Mouse (Mus musculus): ENCODE measurements around the gene Add1.
"Not testable (repeated sequence)": the region's sequence is repeated elsewhere in the genome, so short reads cannot be mapped to it uniquely, and the experiment has no call there.

Gene Add1

DNA sequence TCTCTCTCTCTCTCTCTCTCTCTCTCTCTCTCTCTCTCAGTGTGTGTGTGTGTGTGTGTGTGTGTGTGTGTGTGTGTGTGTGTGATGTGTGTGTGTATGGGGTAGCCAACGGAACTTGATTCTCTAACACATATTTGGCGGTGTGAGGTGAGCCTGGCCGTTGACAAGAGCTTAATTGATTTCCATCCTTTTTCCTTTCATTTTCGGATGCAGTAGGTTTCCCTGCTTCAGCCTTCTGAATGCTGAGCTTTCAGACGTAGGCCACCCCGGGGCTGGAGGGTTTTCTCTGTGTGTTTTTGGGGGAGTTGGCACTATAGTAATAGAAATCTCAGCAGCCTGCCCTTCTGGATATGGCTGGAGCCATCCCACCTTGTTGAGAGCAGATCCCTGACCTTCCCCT, 23.2 kb upstream of the Add1 start:
- DNase-seq (ENCODE audit: low read depth, low spot score) = no peak

GRCm38 (mm10) chr5:34551821-34552220, 21.6 kb upstream of the Add1 start:
- no peak for DNase-seq (ENCODE audit: low read depth, low spot score)

DNA sequence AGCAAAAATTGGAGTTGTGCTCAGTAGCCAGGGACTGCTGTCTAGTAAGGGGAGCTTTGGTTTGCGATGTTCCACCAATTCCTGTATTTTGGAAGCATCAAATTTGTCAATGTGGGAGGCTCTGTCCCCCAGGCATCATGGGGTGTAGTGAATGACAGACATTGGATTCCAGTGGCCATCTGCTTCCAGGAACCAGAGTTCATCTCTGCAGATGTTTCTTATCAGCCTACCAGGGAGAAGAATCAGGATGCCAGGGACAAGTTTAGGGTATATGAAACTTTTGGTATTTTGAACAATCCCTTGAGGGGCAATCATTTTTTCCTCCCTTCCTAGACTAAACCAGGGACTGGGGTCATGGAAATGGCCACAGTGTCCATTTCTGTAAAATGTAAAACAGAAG, 9.6 kb upstream of the Add1 start:
- DNase-seq (ENCODE audit: low read depth, low spot score) = no peak

DNA sequence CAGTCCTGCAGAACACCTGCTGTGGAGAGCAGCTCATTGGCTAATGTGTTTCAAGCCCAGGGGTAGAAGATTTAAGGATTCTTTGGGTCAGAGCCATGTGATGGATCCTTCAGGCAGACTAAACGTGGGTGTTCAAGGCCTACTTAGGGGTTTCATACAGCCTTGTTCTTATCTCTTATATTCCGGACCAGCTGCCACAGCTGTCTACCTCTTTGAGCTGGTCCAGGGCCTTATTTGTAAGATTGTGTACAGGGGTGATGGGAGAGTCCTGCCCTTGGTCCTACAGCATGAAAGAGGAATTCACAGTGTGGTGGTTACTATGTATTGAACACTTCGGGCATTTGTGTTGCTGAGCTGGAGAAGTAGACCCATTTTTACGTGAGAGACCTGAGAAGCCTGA, 9.2 kb upstream of the Add1 start:
- DNase-seq (ENCODE audit: low read depth, low spot score) = no peak

- DNase-seq (ENCODE audit: low read depth, low spot score) = no peak
Measured at GRCm38 (mm10) chr5:34565545-34566283, 7.8 kb upstream of the Add1 start.

DNA sequence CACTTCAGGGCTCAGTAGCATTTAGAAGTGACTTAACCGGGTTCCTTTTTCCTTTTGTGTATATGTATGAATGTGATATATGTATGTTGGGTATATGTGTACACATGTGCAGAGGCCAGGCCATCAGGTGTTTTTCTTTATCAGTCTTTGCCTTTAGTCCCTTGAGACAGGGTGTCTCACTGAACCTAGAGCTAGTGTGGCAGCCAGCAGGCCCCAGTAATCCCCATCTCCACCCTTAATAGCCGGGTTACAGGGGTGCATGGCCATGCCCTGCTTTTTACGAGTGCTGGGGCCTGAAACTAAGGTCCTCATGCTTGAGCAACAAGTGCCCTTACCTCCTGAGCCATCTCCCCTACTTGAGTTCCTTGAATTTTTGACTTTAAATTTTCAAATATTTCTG, 1.9 kb upstream of the Add1 start:
- DNase-seq (ENCODE audit: low read depth, low spot score) = no peak

DNA sequence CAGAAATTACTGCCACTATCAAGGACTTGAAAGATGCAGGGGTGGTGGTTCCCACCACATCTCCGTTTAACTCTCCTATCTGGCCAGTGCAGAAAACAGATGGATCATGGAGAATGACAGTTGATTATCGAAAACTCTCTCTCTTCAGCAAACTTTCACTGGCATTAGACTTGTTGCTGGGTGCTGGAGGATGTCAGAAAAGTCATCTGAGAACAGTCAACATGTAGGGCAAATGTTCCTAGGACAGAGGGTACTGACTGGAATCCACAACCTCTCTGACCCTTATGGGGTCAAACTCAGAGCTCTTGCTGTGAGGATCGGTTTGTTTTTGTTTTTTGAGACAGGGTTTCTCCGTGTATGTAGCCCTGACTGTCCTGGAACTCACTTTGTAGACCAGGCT, 896 bp upstream of the Add1 start:
- not testable (repeated sequence) for DNase-seq (ENCODE audit: low read depth, low spot score)

GRCm38 (mm10) chr5:34574721-34575120, 1.3 kb downstream of the Add1 start:
- DNase-seq (ENCODE audit: low read depth, low spot score) = no peak

GRCm38 (mm10) chr5:34576286-34576685, 2.8 kb downstream of the Add1 start:
- no peak for DNase-seq (ENCODE audit: low read depth, low spot score)

- DNase-seq (ENCODE audit: low read depth, low spot score) = no peak
Measured at GRCm38 (mm10) chr5:34578038-34578655, 4.7 kb downstream of the Add1 start.

DNA sequence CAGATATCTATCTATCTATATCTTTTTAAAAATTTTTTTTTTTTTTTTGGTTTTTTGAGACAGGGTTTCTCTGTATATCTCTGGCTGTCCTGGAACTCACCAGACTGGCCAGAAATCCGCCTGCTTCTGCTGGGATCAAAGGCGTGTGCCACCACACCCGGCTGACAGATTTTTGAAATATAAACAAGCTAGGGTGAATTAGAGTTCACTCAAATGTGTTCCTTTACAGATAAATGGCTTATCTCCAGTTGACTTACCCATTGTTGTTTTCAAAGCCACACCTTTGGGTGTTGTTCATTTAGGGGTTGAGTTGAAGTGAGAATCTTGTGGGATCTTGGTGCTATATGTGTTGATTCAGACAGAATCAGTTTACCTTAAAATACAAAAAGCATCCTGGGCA, 5.9 kb downstream of the Add1 start:
- DNase-seq (ENCODE audit: low read depth, low spot score) = no peak

DNA sequence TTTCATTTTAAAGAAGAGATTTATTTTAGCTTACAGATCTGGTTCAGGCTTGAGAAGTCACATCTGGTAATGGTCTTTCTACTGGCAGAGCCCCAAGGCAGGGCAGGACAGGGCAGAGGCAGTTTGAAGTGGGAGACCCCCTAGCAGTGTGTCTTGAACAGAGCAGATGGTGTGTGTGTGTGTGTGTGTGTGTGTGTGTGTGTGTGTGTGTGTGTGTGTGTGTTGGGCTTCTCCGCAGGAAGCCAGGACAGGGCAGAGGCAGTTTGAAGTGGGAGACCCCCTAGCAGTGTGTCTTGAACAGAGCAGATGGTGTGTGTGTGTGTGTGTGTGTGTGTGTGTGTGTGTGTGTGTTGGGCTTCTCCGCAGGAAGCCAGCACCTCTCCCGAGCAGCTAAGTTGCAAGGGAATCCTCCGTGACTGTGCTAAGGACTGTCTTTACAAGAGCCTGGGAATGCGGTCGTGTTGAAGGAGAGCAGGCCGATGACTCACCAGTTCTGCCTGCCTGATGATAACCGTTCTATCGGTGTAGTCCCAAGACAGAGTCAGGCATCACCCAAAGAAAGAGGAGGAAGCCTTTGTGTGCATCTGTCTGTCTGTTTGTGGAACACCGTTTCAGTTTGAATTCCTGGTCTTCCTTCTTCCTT, 8.3 kb downstream of the Add1 start:
- not testable (repeated sequence) for DNase-seq (ENCODE audit: low read depth, low spot score)

DNA sequence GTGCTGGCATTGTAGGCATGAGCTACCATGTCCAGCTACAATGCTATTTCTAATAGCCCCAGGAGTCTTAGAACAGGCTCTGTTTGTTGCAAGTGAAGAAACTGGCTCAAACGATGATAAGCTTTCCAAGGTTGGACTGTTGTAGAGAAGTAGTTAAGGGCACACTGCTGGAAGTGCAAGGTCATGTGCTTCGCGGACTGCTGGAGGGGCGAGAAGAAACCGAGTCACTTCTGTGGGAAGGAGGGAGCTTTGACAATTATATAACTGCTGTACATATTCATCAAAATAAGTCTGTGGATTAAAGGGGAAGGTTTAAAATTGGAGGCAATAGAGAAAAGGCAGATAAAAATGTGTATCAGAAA, 8.8 kb downstream of the Add1 start:
- no peak for DNase-seq (ENCODE audit: low read depth, low spot score)

DNA sequence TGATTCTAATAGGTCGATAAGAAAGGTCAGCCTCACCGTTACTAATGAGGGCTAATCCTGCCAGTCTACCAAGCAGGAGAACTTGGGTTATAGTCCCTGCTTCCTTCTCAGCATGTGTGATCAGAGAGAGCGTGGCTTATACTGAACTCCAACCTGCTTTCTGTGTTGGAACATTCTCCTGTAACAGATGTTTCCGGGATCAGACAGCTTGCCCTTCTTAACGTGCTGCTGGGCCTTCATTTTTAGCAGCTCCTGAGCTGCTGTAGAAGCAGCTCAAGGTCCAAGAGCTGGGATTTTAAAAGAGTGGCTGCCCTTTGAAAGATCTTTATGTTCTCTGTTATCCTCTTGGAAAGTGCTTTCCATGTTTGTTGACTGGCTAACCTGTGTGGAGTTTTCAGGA, 11.8 kb downstream of the Add1 start:
- DNase-seq (ENCODE audit: low read depth, low spot score) = no peak

GRCm38 (mm10) chr5:34587881-34588280, 14.4 kb downstream of the Add1 start:
- no peak for DNase-seq (ENCODE audit: low read depth, low spot score)

DNA sequence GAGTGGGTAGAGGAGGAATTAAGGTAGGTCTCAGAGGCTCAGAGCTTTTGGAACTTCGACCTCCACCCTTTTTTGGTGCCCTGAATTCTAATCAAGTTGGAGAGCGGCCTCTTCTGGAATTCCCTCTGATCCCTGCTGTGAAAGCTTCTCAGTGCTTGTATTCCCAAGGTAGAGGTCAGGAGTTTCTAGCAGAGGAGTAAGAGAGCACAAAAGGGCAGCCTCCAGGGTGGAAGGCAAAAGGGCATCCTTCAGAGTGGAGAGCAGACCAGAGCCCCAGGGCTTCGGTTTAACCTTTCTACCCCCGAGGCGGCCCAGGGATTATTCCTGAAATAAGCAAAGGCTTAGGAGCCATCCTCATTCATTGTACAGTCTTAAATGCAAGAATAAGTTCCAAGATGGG, 16.6 kb downstream of the Add1 start:
- no peak for DNase-seq (ENCODE audit: low read depth, low spot score)

DNA sequence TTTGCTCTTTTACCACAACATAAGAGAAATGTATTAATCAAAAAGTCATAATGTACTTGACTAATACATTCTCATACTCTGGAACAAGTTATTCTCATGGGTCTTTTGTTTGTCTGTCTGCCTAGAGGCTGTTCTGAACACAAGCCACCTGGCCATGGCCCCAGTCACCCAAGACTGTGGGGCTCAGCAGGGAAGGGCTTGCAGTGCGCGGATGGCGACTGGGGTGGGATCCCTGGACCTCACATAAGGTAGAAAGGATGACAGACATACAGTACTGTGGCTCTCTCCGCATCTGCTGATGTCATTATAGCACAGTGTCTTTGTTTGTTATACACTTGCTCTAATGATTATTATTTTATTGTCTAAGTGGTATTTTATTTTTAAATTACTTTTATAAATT, 17.2 kb downstream of the Add1 start:
- DNase-seq (ENCODE audit: low read depth, low spot score) = no peak

DNA sequence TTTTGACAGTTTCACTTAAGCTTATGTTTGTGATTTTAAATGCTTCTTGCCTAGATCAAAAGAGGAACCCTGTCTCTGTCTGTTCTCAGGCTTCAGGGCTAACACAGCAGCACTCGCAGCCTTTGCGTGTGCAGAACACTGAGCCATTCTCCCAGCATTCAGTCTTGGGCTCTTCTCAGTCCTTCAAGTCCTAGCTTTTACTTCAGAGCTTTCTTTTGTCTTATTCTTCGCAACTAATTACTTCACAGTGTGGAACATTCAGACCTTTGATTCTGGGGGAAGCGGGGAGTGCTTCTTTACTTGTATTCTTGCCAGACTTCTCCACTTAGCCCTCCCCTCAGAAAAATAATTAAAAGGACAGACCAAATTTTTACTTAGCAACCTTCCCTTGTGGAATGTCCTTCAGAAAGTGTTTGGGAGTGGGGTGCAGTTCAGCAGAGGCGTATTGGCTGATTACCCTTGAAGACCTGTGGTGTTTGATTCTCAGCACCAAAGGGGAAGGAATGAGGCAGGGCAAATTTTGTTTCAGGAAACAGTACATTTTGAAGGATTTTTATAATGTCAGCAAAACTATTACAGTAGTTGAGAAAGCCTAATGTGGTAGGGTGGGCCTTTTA, 18.0 kb downstream of the Add1 start:
- no peak for DNase-seq (ENCODE audit: low read depth, low spot score)

DNA sequence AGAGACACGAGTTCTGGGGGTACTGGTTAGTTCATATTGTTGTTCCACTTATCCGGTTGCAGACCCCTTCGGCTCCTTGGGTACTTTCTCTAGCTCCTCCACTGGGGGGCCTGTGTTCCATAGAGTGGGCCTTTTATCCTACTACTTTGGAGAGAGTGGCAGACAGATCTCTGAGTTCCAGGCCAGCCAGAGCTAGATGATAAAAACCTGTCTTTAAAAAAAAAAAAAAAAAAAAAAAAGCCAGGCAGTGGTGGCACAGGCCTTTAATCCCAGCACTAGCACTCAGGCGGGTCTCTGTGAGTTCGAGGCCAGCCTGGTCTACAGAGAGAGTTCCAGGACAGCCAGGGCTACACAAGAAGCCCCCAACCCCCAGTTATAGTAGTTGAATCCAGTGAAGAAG, 18.8 kb downstream of the Add1 start:
- DNase-seq (ENCODE audit: low read depth, low spot score) = not testable (repeated sequence)

DNA sequence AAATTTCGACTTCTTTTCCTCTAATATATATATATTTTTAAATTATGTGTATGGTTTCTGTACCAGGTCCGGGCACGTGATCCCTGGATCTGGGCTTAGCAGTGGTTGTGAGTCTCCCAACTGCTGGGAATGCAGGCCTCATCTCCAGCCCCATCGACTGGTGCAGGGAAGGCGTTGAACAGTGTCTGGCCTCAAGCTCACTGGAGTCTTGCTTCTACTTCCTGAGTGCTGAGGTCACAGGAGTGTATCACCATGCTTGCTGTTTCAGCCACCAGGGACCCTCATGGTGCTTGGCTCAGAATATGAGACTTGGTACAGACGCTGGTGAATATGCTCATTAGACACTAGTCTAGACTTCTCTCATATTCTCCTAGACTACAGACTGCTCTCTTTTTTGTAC, 19.2 kb downstream of the Add1 start:
- DNase-seq (ENCODE audit: low read depth, low spot score) = no peak

- no peak for DNase-seq (ENCODE audit: low read depth, low spot score)
Measured at GRCm38 (mm10) chr5:34593202-34593727, 19.8 kb downstream of the Add1 start.

DNA sequence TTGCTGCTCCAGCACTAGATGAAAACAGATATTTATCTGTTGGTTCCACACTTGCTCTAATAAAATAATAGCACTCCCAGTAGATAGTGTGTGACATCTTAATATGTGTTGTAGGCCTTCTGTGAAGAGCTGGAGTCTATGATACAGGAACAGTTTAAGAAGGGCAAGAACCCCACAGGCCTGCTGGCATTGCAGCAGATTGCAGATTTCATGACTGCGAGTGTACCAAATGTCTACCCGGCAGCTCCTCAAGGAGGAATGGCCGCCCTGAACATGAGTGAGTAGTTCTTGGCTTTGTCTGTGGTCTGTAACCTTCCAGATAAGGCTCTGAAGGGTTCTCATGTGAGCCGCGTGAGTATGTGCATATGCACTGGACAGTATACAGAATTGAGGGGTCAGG, 31.1 kb downstream of the Add1 start:
- DNase-seq (ENCODE audit: low read depth, low spot score) = no peak

Measured in WW6 (cell line).